Mouse (Mus musculus): Measurements from ENCODE around the gene Tmem217.

DNA sequence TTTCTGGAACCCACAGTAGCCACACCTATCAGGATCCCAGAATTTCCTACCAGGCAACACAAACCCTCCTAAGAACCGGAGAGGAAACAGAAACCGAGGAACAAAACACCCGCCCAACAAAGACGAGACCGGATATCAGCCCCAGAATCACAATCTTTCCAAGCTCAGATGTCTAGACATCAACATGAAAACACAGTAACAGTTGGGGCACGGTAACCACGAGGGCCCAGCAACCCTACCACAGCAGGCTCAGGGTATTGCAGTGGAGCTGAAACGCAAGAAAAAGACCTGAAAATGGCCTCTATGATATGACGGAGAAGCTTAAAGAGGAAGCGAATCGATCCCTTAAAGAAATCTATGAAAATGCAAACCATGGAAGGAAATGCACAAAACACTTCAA is 18.3 kb downstream of the Tmem217 start:
- no peak for TF ChIP-seq EP300 (IDR thresholded peaks at IDR 0.05; ENCODE audit: low read depth)
- no peak for TF ChIP-seq CTCF (IDR thresholded peaks at IDR 0.05; ENCODE audit: low read depth)
